Mouse (Mus musculus) heart, embryonic 16.5 days (tissue): ENCODE measurements at regions not wholly inside any gene's neighbourhood (a gene's known extent, or its start where the extent isn't known, plus 50 kb on each side); places are given as distances from the start of the nearest gene placed in this dataset.

Experiments
- ATAC-seq: fragments of 200-750 bp; cut with Nextera tagmentation; replicated peaks from 2 replicates; pipeline ENCODE4 v1.8.0; 2017; ENCODE audit warnings: moderate number of reproducible peaks; ENCODE audit not compliant: insufficient read depth, low FRiP score; ENCODE audit errors: extremely low read depth
- H3K27ac ChIP-seq: fragments of 300-500 bp; sonication (generic); 2 replicates; pipeline ENCODE4 v1.5.1; 2014; ENCODE audit warnings: mild to moderate bottlenecking, low read length, control low read depth, moderate library complexity
- H3K27me3 ChIP-seq: fragments of 300-500 bp; sonication (generic); 2 replicates; pipeline ENCODE4 v1.6.1; 2014; ENCODE audit warnings: low read length, mixed read lengths; ENCODE audit not compliant: control insufficient read depth, insufficient read depth
- H3K36me3 ChIP-seq: fragments of 300-500 bp; sonication (generic); 2 replicates; pipeline ENCODE4 v1.6.1; 2014; ENCODE audit not compliant: control insufficient read depth, insufficient read depth
- H3K4me1 ChIP-seq: fragments of 300-500 bp; sonication (generic); 2 replicates; pipeline ENCODE4 v1.6.1; 2014; ENCODE audit warnings: low read length, mixed read lengths; ENCODE audit not compliant: control insufficient read depth, insufficient read depth
- H3K4me2 ChIP-seq: fragments of 300-500 bp; sonication (generic); 2 replicates; pipeline ENCODE4 v1.6.1; 2014; ENCODE audit warnings: low read depth, mild to moderate bottlenecking, control low read depth, low read length
- H3K4me3 ChIP-seq: fragments of 300-500 bp; sonication (generic); 2 replicates; pipeline ENCODE4 v1.5.1; 2014; ENCODE audit warnings: mild to moderate bottlenecking, control low read depth, low read length
- H3K9ac ChIP-seq: fragments of 300-500 bp; sonication (generic); 2 replicates; pipeline ENCODE4 v1.6.1; 2014; ENCODE audit warnings: low read length, control low read depth
- H3K9me3 ChIP-seq: fragments of 300-500 bp; sonication (generic); replicated peaks from 2 replicates; pipeline ENCODE4 v1.6.1; 2016; ENCODE audit warnings: low read length; ENCODE audit not compliant: control insufficient read depth
- WGBS: fragments of 180-500 bp; shearing (Covaris S2); extraction: QIAGEN DNeasy Blood & Tissue Kit; methylation state at CpG from one replicate; pipeline ENCODE4 v1.1.7; 2014; 5-methylcytosine and 5-hydroxymethylcytosine counted together

- Histone ChIP-seq H3K27me3 (no peaks in the 10 kb centered on the region), H3K36me3 (no peaks in the 10 kb centered on the region), H3K9ac (no peak overlapping the region), H3K4me2 (no peak overlapping the region), H3K9me3 (no peaks in the 10 kb centered on the region), H3K4me3 (no peak overlapping the region), H3K4me1 (no peaks in the 10 kb centered on the region), H3K27ac (no peak overlapping the region)
- WGBS: 68% methylated on average over 2 of the region's 2 CpGs
- no peak for ATAC-seq
These were observed 186.7 kb downstream of the Diras2 start for GRCm38 (mm10) chr13:52344383-52344782.

GRCm38 (mm10) chr13:52344853-52345252 lies 186.2 kb downstream of the Diras2 start:
- no peak for ATAC-seq
- H3K9me3 ChIP-seq: no peaks in the 10 kb centered on the region
- no peak overlapping the region for H3K4me2 ChIP-seq
- H3K4me1 ChIP-seq: no peaks in the 10 kb centered on the region
- H3K27me3 ChIP-seq: no peaks in the 10 kb centered on the region
- H3K27ac ChIP-seq: no peak overlapping the region
- H3K9ac ChIP-seq: no peak overlapping the region
- 87% methylated on average over 3 of the region's 3 CpGs for WGBS
- H3K4me3 ChIP-seq: no peak overlapping the region
- H3K36me3 ChIP-seq: no peaks in the 10 kb centered on the region

GRCm38 (mm10) chr13:52345375-52346026 lies 185.6 kb downstream of the Diras2 start:
- no peaks in the 10 kb centered on the region for H3K27me3 ChIP-seq
- no peaks in the 10 kb centered on the region for H3K36me3 ChIP-seq
- no peaks in the 10 kb centered on the region for H3K4me1 ChIP-seq
- no peaks in the 10 kb centered on the region for H3K9me3 ChIP-seq
- no peak for ATAC-seq
- H3K9ac ChIP-seq: no peak overlapping the region
- no peak overlapping the region for H3K4me3 ChIP-seq
- 47% methylated on average over 13 of the region's 13 CpGs for WGBS
- H3K27ac ChIP-seq: no peak overlapping the region
- H3K4me2 ChIP-seq: no peak overlapping the region

GRCm38 (mm10) chr13:52346027-52346375 lies 185.1 kb downstream of the Diras2 start:
- Histone ChIP-seq H3K27me3 (no peaks in the 10 kb centered on the region), H3K9ac (no peak overlapping the region), H3K4me2 (no peak overlapping the region), H3K36me3 (no peaks in the 10 kb centered on the region), H3K9me3 (no peaks in the 10 kb centered on the region), H3K27ac (no peak overlapping the region), H3K4me1 (no peaks in the 10 kb centered on the region), H3K4me3 (no peak overlapping the region)
- WGBS: 83% methylated on average over 5 of the region's 5 CpGs
- no peak for ATAC-seq

DNA sequence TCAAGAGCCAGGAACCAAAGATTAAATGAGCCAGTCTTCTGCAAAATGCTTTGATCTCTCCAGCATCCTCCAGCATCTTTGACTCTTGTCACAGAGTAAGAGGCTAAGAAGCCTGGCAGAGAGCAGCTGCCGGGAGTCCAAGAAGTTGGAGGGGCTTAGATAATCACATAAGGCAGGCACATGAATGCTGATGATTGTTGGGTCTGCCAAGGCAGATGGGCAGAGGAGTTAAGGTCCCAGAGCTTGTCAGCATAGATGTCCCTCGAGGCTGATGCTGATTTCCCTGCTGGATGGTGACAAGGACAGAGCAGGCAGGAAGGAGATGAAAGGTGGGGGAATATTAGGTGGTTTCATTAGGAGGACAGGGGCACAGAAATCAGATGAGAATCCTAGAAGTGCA lies 183.4 kb downstream of the Diras2 start:
- Histone ChIP-seq H3K36me3 (no peaks in the 10 kb centered on the region), H3K27me3 (no peaks in the 10 kb centered on the region), H3K4me2 (no peak overlapping the region), H3K27ac (no peak overlapping the region), H3K4me1 (no peaks in the 10 kb centered on the region), H3K9me3 (no peaks in the 10 kb centered on the region), H3K9ac (no peak overlapping the region), H3K4me3 (no peak overlapping the region)
- no peak for ATAC-seq
- 35% methylated on average over 2 of the region's 2 CpGs for WGBS

DNA sequence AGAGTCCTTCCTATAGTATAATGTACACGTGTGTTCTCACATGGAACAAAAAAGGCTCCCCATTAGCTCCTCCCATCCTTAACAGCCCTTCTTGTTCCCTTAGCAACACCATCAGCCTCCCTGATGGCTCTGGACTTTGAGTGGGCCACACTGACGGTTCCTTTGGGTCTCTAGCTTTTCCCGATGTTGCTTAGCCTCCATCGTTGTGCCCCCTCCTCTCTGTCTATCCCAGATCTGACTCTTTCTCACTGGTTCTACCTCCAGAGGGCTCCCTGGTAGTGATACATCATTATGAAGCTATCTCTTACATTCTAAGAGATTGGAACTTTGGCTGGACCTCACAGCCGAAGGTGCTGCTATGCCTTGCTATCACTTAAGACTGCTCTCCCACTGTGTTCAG lies 181.5 kb downstream of the Diras2 start:
- Histone ChIP-seq H3K27me3 (no peaks in the 10 kb centered on the region), H3K9ac (no peak overlapping the region), H3K36me3 (no peaks in the 10 kb centered on the region), H3K4me3 (no peak overlapping the region), H3K4me1 (no peaks in the 10 kb centered on the region), H3K27ac (no peak overlapping the region), H3K4me2 (no peak overlapping the region), H3K9me3 (no peaks in the 10 kb centered on the region)
- 78% methylated on average over 5 of the region's 5 CpGs for WGBS
- ATAC-seq: no peak

DNA sequence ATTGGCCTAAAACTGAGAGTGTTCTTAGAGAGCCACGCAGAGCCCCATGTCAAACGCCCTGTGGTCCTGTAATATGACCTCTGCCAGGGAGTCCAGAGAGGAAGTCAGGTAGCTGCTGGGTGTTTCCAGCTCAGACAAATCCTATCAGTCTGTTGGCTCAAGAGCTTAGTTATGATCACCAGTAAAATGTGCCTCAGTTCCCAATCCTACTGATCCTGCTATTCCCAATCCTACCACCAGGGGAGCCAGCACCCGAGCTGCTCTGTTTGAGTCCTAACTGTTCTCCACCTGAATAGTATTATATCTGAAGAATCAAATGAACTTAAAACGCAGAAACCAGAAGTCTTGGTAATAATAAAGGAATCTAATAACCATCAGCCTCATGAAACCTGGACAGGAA lies 178.5 kb downstream of the Diras2 start:
- Histone ChIP-seq H3K4me3 (no peak overlapping the region), H3K4me2 (no peak overlapping the region), H3K4me1 (no peaks in the 10 kb centered on the region), H3K9me3 (peaks cover 6% of the 10 kb centered on the region), H3K27me3 (no peaks in the 10 kb centered on the region), H3K36me3 (no peaks in the 10 kb centered on the region), H3K27ac (no peak overlapping the region), H3K9ac (no peak overlapping the region)
- 76% methylated on average over 4 of the region's 4 CpGs for WGBS
- ATAC-seq: no peak

- Histone ChIP-seq H3K4me1 (no peaks in the 10 kb centered on the region), H3K36me3 (no peaks in the 10 kb centered on the region), H3K27me3 (no peaks in the 10 kb centered on the region), H3K4me3 (no peak overlapping the region), H3K9me3 (peaks cover 6% of the 10 kb centered on the region), H3K4me2 (no peak overlapping the region), H3K27ac (no peak overlapping the region), H3K9ac (no peak overlapping the region)
- ATAC-seq: no peak
- 73% methylated on average over 3 of the region's 3 CpGs for WGBS
These were observed 177.6 kb downstream of the Diras2 start for GRCm38 (mm10) chr13:52353437-52353836.

DNA sequence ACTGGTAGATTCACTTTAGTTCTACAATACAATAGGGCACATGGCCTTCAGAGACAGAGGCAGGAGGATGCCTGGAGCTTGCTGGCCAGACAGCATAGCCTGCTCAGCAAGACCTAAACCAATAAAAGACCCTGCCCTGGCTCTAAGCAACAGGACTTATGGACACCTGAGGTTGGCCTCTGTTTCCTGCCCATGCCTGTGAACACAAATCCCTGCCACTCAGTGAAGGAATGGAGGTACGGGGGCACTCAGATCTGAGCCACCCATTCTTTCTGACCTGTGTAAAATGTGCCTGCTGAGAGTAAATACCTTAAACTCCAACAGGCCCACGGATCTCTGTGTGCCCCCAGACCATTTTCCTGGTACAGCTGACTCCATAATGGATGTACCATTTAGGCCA lies 177.1 kb downstream of the Diras2 start:
- no peak overlapping the region for H3K9ac ChIP-seq
- 69% methylated on average over 2 of the region's 2 CpGs for WGBS
- H3K9me3 ChIP-seq: peaks cover 6% of the 10 kb centered on the region
- H3K27ac ChIP-seq: no peak overlapping the region
- no peak for ATAC-seq
- H3K4me1 ChIP-seq: no peaks in the 10 kb centered on the region
- no peaks in the 10 kb centered on the region for H3K36me3 ChIP-seq
- H3K4me3 ChIP-seq: no peak overlapping the region
- no peak overlapping the region for H3K4me2 ChIP-seq
- no peaks in the 10 kb centered on the region for H3K27me3 ChIP-seq
